Mouse (Mus musculus) C2C12 (cell line): ENCODE data around the gene Epha4. TPM values are rescaled to one million over a fixed set of nuclear protein-coding genes. Genes with fewer than 3 reads are reported as not detected.

Experiments
- H3K27me3 ChIP-seq: one replicate; pipeline ENCODE4 v1.6.1; 2011; ENCODE audit not compliant: control insufficient read depth, insufficient read depth, insufficient read length
- H3K36me3 ChIP-seq: one replicate; pipeline ENCODE4 v1.6.1; 2011; ENCODE audit not compliant: control insufficient read depth, insufficient read depth
- H3K4me3 ChIP-seq: one replicate; pipeline ENCODE4 v1.5.1; 2011; ENCODE audit warnings: mild to moderate bottlenecking, control low read depth; ENCODE audit not compliant: poor library complexity, insufficient read depth, severe bottlenecking
- H3K79me2 ChIP-seq: one replicate; pipeline ENCODE4 v1.6.1; 2011; ENCODE audit not compliant: control insufficient read depth, insufficient read depth
- H3K79me3 ChIP-seq: one replicate; pipeline ENCODE4 v1.6.1; 2011; ENCODE audit warnings: low read depth, control low read depth
- H3ac ChIP-seq: one replicate; pipeline ENCODE3; 2011; ENCODE audit warnings: low read depth; ENCODE audit not compliant: control insufficient read depth, insufficient read length
- CEBPB ChIP-seq: IDR thresholded peaks from one replicate; pipeline ENCODE4 v1.6.1; 2011; ENCODE audit warnings: low read depth, mild to moderate bottlenecking, control low read depth, moderate library complexity
- CTCF ChIP-seq: IDR thresholded peaks from one replicate; pipeline ENCODE4 v1.5.1; 2011; ENCODE audit not compliant: control insufficient read depth, insufficient read depth, insufficient read length
- FOSL1 ChIP-seq: IDR thresholded peaks from one replicate; pipeline ENCODE4 v1.8.0; 2011; ENCODE audit warnings: mild to moderate bottlenecking, low read length; ENCODE audit not compliant: poor library complexity, insufficient read depth, severe bottlenecking
- MAX ChIP-seq: IDR thresholded peaks from one replicate; pipeline ENCODE4 v1.6.1; 2011; ENCODE audit warnings: mild to moderate bottlenecking, control low read depth
- MYOD1 ChIP-seq: IDR thresholded peaks from one replicate; pipeline ENCODE4 v1.6.1; 2011; ENCODE audit warnings: low read depth; ENCODE audit not compliant: control insufficient read depth, insufficient read length
- MYOG ChIP-seq: IDR thresholded peaks from one replicate; pipeline ENCODE4 v1.6.1; 2011; ENCODE audit not compliant: control insufficient read depth, insufficient read length; ENCODE audit errors: extremely low read depth
- USF1 ChIP-seq: IDR thresholded peaks from one replicate; pipeline ENCODE4 v1.6.1; 2011; ENCODE audit warnings: low read depth, mild to moderate bottlenecking, control low read depth, moderate library complexity
- polyA plus RNA-seq: library from polyadenylated mRNA; unstranded; fragments of >200 nt; fragmentation: generic; extraction: Trizol; gene quantifications from one replicate; pipeline ENCODE4 v1.2.1, GENCODE M21; 2012; ENCODE audit warnings: missing spikeins

Gene Epha4
- polyA plus RNA-seq, 1 experiment, result 1.9 TPM

- no peak for TF ChIP-seq MAX
- H3K27me3 ChIP-seq, result no peaks in the 10 kb centered on the region
- H3K4me3 ChIP-seq, result no peak overlapping the region
Observed at GRCm38 (mm10) chr1:77401465-77401864, 113.4 kb downstream of the Epha4 start.

DNA sequence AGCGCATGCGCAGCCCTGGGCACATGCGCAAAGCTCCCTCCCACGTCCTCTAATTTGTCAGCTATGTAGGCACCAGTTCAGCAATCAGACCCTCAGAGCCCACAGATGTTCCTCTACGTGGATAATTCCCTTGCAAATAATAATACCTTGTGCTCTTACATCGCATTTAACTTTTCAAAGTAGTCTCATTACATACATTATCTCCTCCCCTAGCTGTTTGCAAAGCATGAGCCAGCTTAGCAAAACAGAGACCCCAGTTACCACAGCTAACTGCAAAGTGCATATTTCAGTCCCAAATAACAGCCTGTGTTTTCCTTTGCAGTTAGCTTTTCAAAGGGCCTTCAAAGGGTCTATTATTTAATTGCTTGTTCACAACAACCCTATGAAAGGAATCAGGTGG is 123.3 kb downstream of the Epha4 start:
- no peaks in the 10 kb centered on the region for H3K79me2 ChIP-seq
- no peak for TF ChIP-seq USF1
- no peak overlapping the region for H3K4me3 ChIP-seq
- H3ac ChIP-seq, result no peak overlapping the region
- peaks cover 9% of the 10 kb centered on the region for H3K36me3 ChIP-seq
- no peaks in the 10 kb centered on the region for H3K79me3 ChIP-seq
- H3K27me3 ChIP-seq, result no peaks in the 10 kb centered on the region

More at GRCm38 (mm10) chr1:77401465-77401864, 113.4 kb downstream of the Epha4 start:
- Histone ChIP-seq H3K79me3 (no peaks in the 10 kb centered on the region), H3ac (no peak overlapping the region), H3K36me3 (no peaks in the 10 kb centered on the region), H3K79me2 (no peaks in the 10 kb centered on the region)

DNA sequence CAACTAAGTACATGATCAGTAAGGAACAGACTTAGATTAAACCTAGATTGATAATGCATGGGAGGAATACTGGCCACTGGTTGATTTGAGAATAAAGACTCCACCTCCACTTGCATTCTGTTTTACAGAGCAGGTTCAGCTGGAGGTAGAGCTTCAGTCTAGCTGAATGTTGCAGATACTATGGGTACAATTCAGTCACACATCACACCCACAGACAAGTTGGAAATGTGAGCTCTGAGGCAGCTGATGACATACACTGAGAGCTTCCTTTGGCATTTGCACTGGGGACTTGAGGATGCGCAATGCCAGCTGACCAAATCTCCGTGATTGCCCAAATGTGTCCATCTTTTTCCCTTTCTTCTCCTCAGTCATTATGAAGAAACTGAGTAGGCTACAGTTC is 125.8 kb downstream of the Epha4 start:
- no peaks in the 10 kb centered on the region for H3K79me2 ChIP-seq
- peaks cover 9% of the 10 kb centered on the region for H3K36me3 ChIP-seq
- no peaks in the 10 kb centered on the region for H3K79me3 ChIP-seq
- no peaks in the 10 kb centered on the region for H3K27me3 ChIP-seq
- H3K4me3 ChIP-seq, result no peak overlapping the region
- TF ChIP-seq CEBPB, result no peak
- TF ChIP-seq USF1, result no peak
- TF ChIP-seq MYOG, result no peak
- TF ChIP-seq MYOD1, result no peak
- no peak for TF ChIP-seq CTCF
- TF ChIP-seq MAX, result no peak
- no peak for TF ChIP-seq FOSL1
- no peak overlapping the region for H3ac ChIP-seq

- H3ac ChIP-seq, result no peak overlapping the region
- no peak overlapping the region for H3K4me3 ChIP-seq
- H3K36me3 ChIP-seq, result peaks cover 7% of the 10 kb centered on the region
- TF ChIP-seq CEBPB (no peak), USF1 (no peak), MYOD1 (no peak), FOSL1 (no peak), MAX (no peak), MYOG (no peak), CTCF (no peak)
- H3K79me3 ChIP-seq, result no peaks in the 10 kb centered on the region
- H3K79me2 ChIP-seq, result no peaks in the 10 kb centered on the region
- no peaks in the 10 kb centered on the region for H3K27me3 ChIP-seq
Observed at GRCm38 (mm10) chr1:77388556-77388955, 126.3 kb downstream of the Epha4 start.

DNA sequence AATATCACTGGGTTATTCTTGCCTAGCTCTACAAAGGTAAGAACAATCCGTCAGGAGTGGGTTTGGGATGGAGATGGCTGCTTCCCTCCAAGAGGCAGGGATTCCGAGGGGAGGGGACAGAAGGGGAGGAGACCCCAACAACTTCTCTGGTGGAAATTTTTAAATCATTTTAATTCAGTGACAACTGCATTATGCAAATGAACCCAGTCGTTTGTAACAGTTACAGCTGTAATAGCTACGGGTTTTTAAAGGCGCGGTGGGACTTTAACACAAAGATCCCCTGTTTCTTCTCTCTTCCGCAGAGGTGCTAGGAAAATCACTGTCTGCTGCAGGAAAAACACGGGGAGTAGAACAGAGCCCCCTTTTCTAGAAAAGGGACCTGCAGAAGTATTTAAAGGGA is 129.3 kb downstream of the Epha4 start:
- Histone ChIP-seq H3ac (no peak overlapping the region), H3K36me3 (peaks cover 11% of the 10 kb centered on the region), H3K79me2 (no peaks in the 10 kb centered on the region), H3K27me3 (no peaks in the 10 kb centered on the region), H3K79me3 (no peaks in the 10 kb centered on the region), H3K4me3 (no peak overlapping the region)
- no peak for TF ChIP-seq USF1
- TF ChIP-seq CEBPB, result no peak
- TF ChIP-seq MYOG, result no peak
- no peak for TF ChIP-seq MYOD1
- TF ChIP-seq MAX, result no peak
- no peak for TF ChIP-seq FOSL1
- TF ChIP-seq CTCF, result no peak

DNA sequence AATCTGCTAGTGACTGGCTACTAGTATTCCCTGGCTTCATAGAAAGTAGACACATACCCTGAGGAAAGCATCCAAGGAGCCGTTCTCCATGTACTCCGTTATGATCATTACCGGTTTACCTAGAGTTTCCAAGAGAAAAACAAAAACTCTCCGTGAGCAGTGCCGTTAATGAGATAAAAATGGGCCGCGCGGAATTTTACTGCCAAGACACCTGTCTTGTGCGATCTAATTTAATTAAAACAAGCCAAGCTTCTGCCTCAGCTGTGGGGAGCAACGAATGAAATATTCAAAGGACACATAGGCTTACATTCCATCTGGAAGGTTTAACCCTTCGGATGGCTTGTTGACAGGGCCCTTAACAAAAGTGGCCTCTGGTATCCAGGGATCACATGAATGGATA is 131.4 kb downstream of the Epha4 start:
- TF ChIP-seq MAX (no peak), FOSL1 (no peak), CTCF (no peak), CEBPB (no peak), MYOD1 (no peak), MYOG (no peak), USF1 (no peak)

More for the DNA sequence above, 131.4 kb downstream of the Epha4 start:
- no peaks in the 10 kb centered on the region for H3K79me2 ChIP-seq
- no peak overlapping the region for H3ac ChIP-seq
- H3K4me3 ChIP-seq, result no peak overlapping the region
- no peaks in the 10 kb centered on the region for H3K27me3 ChIP-seq
- H3K36me3 ChIP-seq, result peaks cover 11% of the 10 kb centered on the region
- no peaks in the 10 kb centered on the region for H3K79me3 ChIP-seq
